Comparison of ENCODE assay signal across 11 mouse cellular contexts in genomic region chr4:155305531-155306031, GRCm38 (mm10). TPM values are rescaled to one million over a fixed set of nuclear protein-coding genes. Genes with fewer than 3 reads are reported as not detected.
A peak's percentile ranks its signal among the peaks of the same experiment; 100 is the strongest.
DNase-seq lines count a peak whose midpoint lies in the region; ATAC-seq lines count a peak whose summit lies in the region.
"Had no signal": no experiment of that assay in that cellular context is flagged by ENCODE, and none has a peak within 500 bp of the region (broad histone marks: within the 10 kb centered on the region; RNA-seq: fewer than 3 reads in every experiment).

No protein-coding gene starts in this region.

- H3K9ac ChIP-seq in hindbrain, embryonic 12.5 days, result 0 out of 2 replicates have a peak overlapping the region, but pooled peaks have one; percentile 2
- H3K9ac ChIP-seq in forebrain, embryonic 11.5 days (ENCODE audit: low read length), result peak overlapping the region; percentile 3; the same call in 1 of the 2 replicates
- H3K9ac ChIP-seq: heart, embryonic 12.5 days had no signal

- no peak overlapping the region for H3K4me3 ChIP-seq in hindbrain, embryonic 12.5 days
- H3K4me3 ChIP-seq in hindbrain, embryonic 10.5 days, result no peak overlapping the region
- H3K4me3 ChIP-seq in forebrain, embryonic 11.5 days (ENCODE audit: low read depth, low read length), result no peak overlapping the region
- H3K4me3 ChIP-seq: erythroblast, embryonic 14.5 days; heart, embryonic 12.5 days had no signal

- peaks cover 33% of the 10 kb centered on the region for H3K4me1 ChIP-seq in hindbrain, embryonic 12.5 days
- H3K4me1 ChIP-seq in hindbrain, embryonic 10.5 days (replicated peaks), result peaks cover 50% of the 10 kb centered on the region
- H3K4me1 ChIP-seq in forebrain, embryonic 11.5 days (replicated peaks; ENCODE audit: control insufficient read depth, insufficient read depth, low read length), result peaks cover 24% of the 10 kb centered on the region

- H3K4me2 ChIP-seq in hindbrain, embryonic 12.5 days (replicated peaks), result no peak overlapping the region
- H3K4me2 ChIP-seq in forebrain, embryonic 11.5 days (ENCODE audit: low read depth, low read length, severe bottlenecking), result 0 out of 2 replicates have a peak overlapping the region, but pooled peaks have one; percentile 18
- H3K4me2 ChIP-seq: heart, embryonic 12.5 days had no signal

- WGBS in hindbrain, embryonic 12.5 days, result 55% methylated on average over 8 of the region's 8 CpGs
- WGBS in hindbrain, embryonic 10.5 days, result 71% methylated on average over 8 of the region's 8 CpGs
- WGBS in forebrain, embryonic 11.5 days, result 29% methylated on average over 8 of the region's 8 CpGs

- ATAC-seq in hindbrain, embryonic 12.5 days (ENCODE audit: low FRiP score), result no peak
- ATAC-seq in forebrain, embryonic 11.5 days (replicated peaks; ENCODE audit: low FRiP score), result peak; percentile 70

- no peak for DNase-seq in hindbrain, embryonic 10.5 days (ENCODE audit: low spot score)
- DNase-seq in forebrain, embryonic 11.5 days (ENCODE audit: low spot score), result no peak
- DNase-seq in left cerebral cortex, adult 11 months (ENCODE audit: low spot score), result peak; percentile 87
- DNase-seq in naive thymus-derived CD4-positive, alpha-beta T cell, adult 2 months (ENCODE audit: low read depth), result peak; percentile 13
- DNase-seq in embryo, embryonic 10 days (ENCODE audit: low spot score), result no peak
- DNase-seq in kidney, adult 9 months, result no peak
- DNase-seq in spleen, postnatal 4 days (ENCODE audit: low spot score in 2 of 2), result no peak
- DNase-seq: lung, adult 2 months had no signal

- peak overlapping the region; percentile 24; the same call in 1 of the 2 replicates for H3K27ac ChIP-seq in hindbrain, embryonic 12.5 days
- H3K27ac ChIP-seq in hindbrain, embryonic 10.5 days, result no peak overlapping the region
- peak overlapping the region; percentile 48; the same call in 1 of the 2 replicates for H3K27ac ChIP-seq in forebrain, embryonic 11.5 days (ENCODE audit: low read depth, low read length)

- H3K36me3 ChIP-seq in hindbrain, embryonic 12.5 days, result no peaks in the 10 kb centered on the region
- no peaks in the 10 kb centered on the region for H3K36me3 ChIP-seq in hindbrain, embryonic 10.5 days
- no peaks in the 10 kb centered on the region for H3K36me3 ChIP-seq in forebrain, embryonic 11.5 days (ENCODE audit: control insufficient read depth, insufficient read depth, low read length)
- H3K36me3 ChIP-seq: heart, embryonic 12.5 days had no signal

- no peaks in the 10 kb centered on the region for H3K9me3 ChIP-seq in hindbrain, embryonic 12.5 days (replicated peaks)
- no peaks in the 10 kb centered on the region for H3K9me3 ChIP-seq in hindbrain, embryonic 10.5 days
- no peaks in the 10 kb centered on the region for H3K9me3 ChIP-seq in forebrain, embryonic 11.5 days (ENCODE audit: control insufficient read depth, low read length)
- H3K9me3 ChIP-seq: heart, embryonic 12.5 days had no signal

- H3K27me3 ChIP-seq in hindbrain, embryonic 12.5 days, result peaks cover 3% of the 10 kb centered on the region; the same call in 1 of the 2 replicates
- H3K27me3 ChIP-seq in hindbrain, embryonic 10.5 days (ENCODE audit: insufficient read depth, poor library complexity, severe bottlenecking), result peaks cover 10% of the 10 kb centered on the region; the same call in 1 of the 2 replicates
- H3K27me3 ChIP-seq in forebrain, embryonic 11.5 days (ENCODE audit: control insufficient read depth, insufficient read depth, low read length), result no peaks in the 10 kb centered on the region
- H3K27me3 ChIP-seq: heart, embryonic 12.5 days had no signal

RNA-seq across cellular contexts. Expression of gene Prkcz, which starts 55.6 kb away (rescaled TPM):
- polyA plus RNA-seq in hindbrain, embryonic 12.5 days (2016; fragmentation: Nextera tagmentation; extraction: Ambion mirVana), result 33.7 and 33.9 TPM in 2 replicates
- polyA plus RNA-seq in hindbrain, embryonic 10.5 days (2016; fragmentation: Nextera tagmentation; extraction: Ambion mirVana), result 14.9 and 19.3 TPM in 2 replicates
- 16.5 and 20.8 TPM in 2 replicates for polyA plus RNA-seq in forebrain, embryonic 11.5 days (2014; fragmentation: Nextera tagmentation; extraction: Ambion mirVana)

RNA-seq across cellular contexts. Expression of gene Faap20, which starts 56.0 kb away (rescaled TPM):
- 90.8 and 98.6 TPM in 2 replicates for polyA plus RNA-seq in hindbrain, embryonic 12.5 days (2016; fragmentation: Nextera tagmentation; extraction: Ambion mirVana)
- 115 and 118 TPM in 2 replicates for polyA plus RNA-seq in hindbrain, embryonic 10.5 days (2016; fragmentation: Nextera tagmentation; extraction: Ambion mirVana)
- polyA plus RNA-seq in forebrain, embryonic 11.5 days (2014; fragmentation: Nextera tagmentation; extraction: Ambion mirVana), result 105 and 107 TPM in 2 replicates

Comparison
In these comparisons a context has a peak if more than half of its experiments do, and no peak if none do; other contexts are left out.
1. DNase-seq: peak in left cerebral cortex, adult 11 months (single experiment) and naive thymus-derived CD4-positive, alpha-beta T cell, adult 2 months (single experiment); none in hindbrain, embryonic 10.5 days (single experiment), forebrain, embryonic 11.5 days (single experiment), embryo, embryonic 10 days (single experiment), kidney, adult 9 months (single experiment) and spleen, postnatal 4 days (0 of 2).